Mouse (Mus musculus) neural tube, embryonic 13.5 days (tissue): ENCODE data around the gene Cpa5. TPM values are rescaled to one million over a fixed set of nuclear protein-coding genes. Genes with fewer than 3 reads are reported as not detected.
A peak's percentile ranks its signal among the peaks of the same experiment; 100 is the strongest.

ENCODE experiments used
- ATAC-seq: fragments of 200-750 bp; cut with Nextera tagmentation; 2 replicates; pipeline ENCODE4 v1.8.0; 2017; ENCODE audit warnings: low read depth, mild to moderate bottlenecking, moderate TSS enrichment, moderate library complexity
- H3K27ac ChIP-seq: fragments of 300-500 bp; sonication (generic); replicated peaks from 2 replicates; pipeline ENCODE4 v1.5.1; 2015; ENCODE audit warnings: moderate library complexity, mild to moderate bottlenecking, inconsistent platforms
- H3K27me3 ChIP-seq: fragments of 300-500 bp; sonication (generic); 2 replicates; pipeline ENCODE4 v1.6.1; 2015; ENCODE audit warnings: mild to moderate bottlenecking, inconsistent platforms
- H3K36me3 ChIP-seq: fragments of 300-500 bp; sonication (generic); 2 replicates; pipeline ENCODE4 v1.6.1; 2015; ENCODE audit warnings: mild to moderate bottlenecking, inconsistent platforms
- H3K4me1 ChIP-seq: fragments of 300-500 bp; sonication (generic); replicated peaks from 2 replicates; pipeline ENCODE4 v1.6.1; 2015; ENCODE audit warnings: inconsistent platforms
- H3K4me2 ChIP-seq: fragments of 300-500 bp; sonication (generic); 2 replicates; pipeline ENCODE4 v1.6.1; 2015; ENCODE audit warnings: inconsistent platforms, mild to moderate bottlenecking, moderate library complexity
- H3K4me3 ChIP-seq: fragments of 300-500 bp; sonication (generic); 2 replicates; pipeline ENCODE4 v1.5.1; 2015; ENCODE audit warnings: mild to moderate bottlenecking, inconsistent platforms
- H3K9ac ChIP-seq: fragments of 300-500 bp; sonication (generic); 2 replicates; pipeline ENCODE4 v1.6.1; 2015; ENCODE audit warnings: moderate library complexity, mild to moderate bottlenecking, inconsistent platforms
- H3K9me3 ChIP-seq: fragments of 300-500 bp; sonication (generic); 2 replicates; pipeline ENCODE4 v1.6.1; 2016; ENCODE audit warnings: inconsistent platforms
- WGBS: fragments of 180-500 bp; shearing (Covaris S2); methylation state at CpG from one replicate; pipeline ENCODE4 v1.1.7; 2015; 5-methylcytosine and 5-hydroxymethylcytosine counted together
- polyA plus RNA-seq: library from polyadenylated mRNA; unstranded; fragments of >200 nt; fragmentation: Nextera tagmentation; extraction: Ambion mirVana; gene quantifications from 2 replicates; pipeline ENCODE4 v1.2.1, GENCODE M21; 2015

Gene Cpa5
- not detected in 2 replicates for polyA plus RNA-seq

DNA sequence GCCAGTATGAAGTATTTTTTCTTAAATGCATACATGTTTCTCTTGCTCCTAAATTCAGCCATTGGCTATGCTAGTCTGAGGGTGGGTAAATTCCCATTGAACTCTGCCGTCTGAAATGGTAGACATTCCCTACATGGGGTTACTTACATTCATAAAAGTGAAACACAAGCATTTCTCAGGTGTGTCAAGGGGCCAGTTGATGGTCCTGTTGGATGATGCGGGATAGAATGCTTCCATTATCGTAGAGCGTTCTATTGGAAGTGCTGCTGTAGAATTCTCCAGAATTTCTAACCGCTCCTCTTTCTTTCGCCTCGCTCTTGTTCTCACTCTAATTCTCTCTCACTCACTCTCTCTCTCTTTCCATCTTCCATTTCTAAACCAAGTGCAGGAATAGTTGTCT, at the start of gene Cpa5:
Gene Cpa5, plus strand, starts transcription at position 301 of the 400 bp plus-strand sequence.
- no peaks in the 10 kb centered on the region for H3K27me3 ChIP-seq
- 86% methylated on average over 7 of the region's 7 CpGs for WGBS
- H3K9ac ChIP-seq = no peak within 1 kb of the TSS
- no peaks in the 10 kb centered on the region for H3K9me3 ChIP-seq
- H3K4me3 ChIP-seq = no peak within 1 kb of the TSS
- H3K4me2 ChIP-seq = no peak within 1 kb of the TSS
- H3K4me1 ChIP-seq = peaks cover 18% of the 10 kb centered on the region
- no peak for ATAC-seq
- no peak within 1 kb of the TSS for H3K27ac ChIP-seq
- no peaks in the 10 kb centered on the region for H3K36me3 ChIP-seq

DNA sequence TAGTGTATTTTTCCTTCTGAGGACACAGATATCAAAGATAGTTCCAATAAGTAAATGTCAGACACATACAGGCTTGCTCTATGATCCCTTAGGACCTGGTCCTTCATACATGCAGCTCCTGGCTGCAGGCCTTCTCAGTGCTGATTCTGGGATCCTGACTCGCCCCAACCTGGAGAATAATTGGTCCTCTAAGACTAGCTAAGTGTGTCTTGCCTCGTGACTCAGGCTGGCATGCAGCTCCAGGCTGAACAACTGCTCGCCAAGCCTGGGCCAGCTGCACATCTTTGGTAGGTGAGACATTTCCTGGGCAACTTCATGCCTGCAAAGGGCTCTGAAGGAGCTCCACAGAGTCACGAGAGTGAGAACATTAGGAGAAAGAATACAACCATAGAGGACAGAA, 48.7 kb upstream of the Cpa5 start:
- 82% methylated on average over 4 of the region's 4 CpGs for WGBS
- Histone ChIP-seq H3K9ac (no peak overlapping the region), H3K36me3 (no peaks in the 10 kb centered on the region), H3K27ac (no peak overlapping the region), H3K4me2 (no peak overlapping the region), H3K4me3 (no peak overlapping the region), H3K4me1 (no peaks in the 10 kb centered on the region), H3K9me3 (no peaks in the 10 kb centered on the region), H3K27me3 (no peaks in the 10 kb centered on the region)
- ATAC-seq = no peak

DNA sequence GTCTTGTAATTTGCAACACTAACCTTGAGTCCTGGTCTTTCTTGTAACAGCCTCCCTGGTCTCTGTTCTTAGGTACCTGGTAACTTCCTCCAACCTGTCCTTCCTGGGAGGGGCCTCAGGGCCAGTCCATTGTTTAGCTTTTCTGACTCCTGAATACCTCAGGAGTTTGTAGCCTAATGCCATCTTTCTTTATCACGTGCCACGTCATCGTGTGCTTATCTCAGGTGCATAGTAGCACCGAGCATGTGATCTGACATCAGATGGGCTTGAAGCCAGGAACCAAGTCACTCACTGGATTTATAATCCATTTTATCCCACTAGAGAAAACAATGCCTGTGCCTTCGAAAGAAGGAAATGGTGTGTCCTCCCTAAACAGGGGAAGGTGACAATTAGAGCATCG, 47.2 kb upstream of the Cpa5 start:
- no peaks in the 10 kb centered on the region for H3K27me3 ChIP-seq
- H3K4me2 ChIP-seq = no peak overlapping the region
- no peaks in the 10 kb centered on the region for H3K9me3 ChIP-seq
- no peak overlapping the region for H3K27ac ChIP-seq
- no peak overlapping the region for H3K9ac ChIP-seq
- ATAC-seq = no peak
- H3K4me3 ChIP-seq = no peak overlapping the region
- WGBS = 86% methylated on average over 6 of the region's 6 CpGs
- no peaks in the 10 kb centered on the region for H3K4me1 ChIP-seq
- no peaks in the 10 kb centered on the region for H3K36me3 ChIP-seq

DNA sequence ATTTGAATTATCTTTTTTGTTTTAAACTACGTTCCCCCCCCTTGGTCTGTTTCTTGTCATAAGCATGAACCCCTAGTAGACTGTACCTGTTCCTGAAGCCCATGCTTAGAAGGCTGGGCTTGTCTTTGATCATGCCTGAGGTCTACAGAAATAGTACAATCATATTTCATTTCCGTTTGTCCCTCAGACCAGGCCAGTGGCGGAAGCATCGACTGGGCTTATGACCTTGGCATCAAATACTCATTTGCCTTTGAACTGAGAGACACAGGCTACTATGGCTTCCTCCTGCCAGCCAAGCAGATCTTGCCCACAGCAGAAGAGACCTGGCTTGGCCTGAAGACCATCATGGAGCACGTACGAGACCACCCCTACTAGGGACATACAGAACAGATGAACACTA, 46.8 kb upstream of the Cpa5 start:
- 90% methylated on average over 6 of the region's 6 CpGs for WGBS
- no peak overlapping the region for H3K27ac ChIP-seq
- no peak for ATAC-seq

DNA sequence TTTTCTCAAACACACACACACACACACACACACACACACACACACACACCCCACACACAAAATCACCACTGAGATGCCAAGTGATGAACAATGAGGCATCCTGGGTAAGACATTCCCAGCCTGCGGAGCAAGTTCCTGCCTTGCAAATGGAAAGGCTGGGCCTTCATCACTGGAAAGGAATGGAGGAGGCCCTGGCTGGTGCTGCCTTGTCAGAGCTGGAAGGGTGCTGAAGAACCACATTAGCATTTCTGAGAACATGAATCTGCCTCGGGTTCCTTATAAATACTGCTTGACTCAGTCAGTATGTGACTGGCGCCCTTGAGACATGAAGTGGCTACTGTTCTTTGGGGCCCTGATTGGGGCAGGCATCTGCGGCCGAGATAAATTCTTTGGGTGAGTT, 42.7 kb upstream of the Cpa5 start, which contains the start of gene Cpa4:
Gene Cpa4, plus strand, starts transcription at position 301 of the 400 bp plus-strand sequence.
- no peaks in the 10 kb centered on the region for H3K27me3 ChIP-seq
- peaks cover 12% of the 10 kb centered on the region for H3K4me1 ChIP-seq
- H3K4me3 ChIP-seq = no peak within 1 kb of the TSS
- no peaks in the 10 kb centered on the region for H3K9me3 ChIP-seq
- H3K36me3 ChIP-seq = no peaks in the 10 kb centered on the region
- ATAC-seq = no peak
- H3K27ac ChIP-seq = 0 out of 2 replicates have a peak within 1 kb of the TSS, but pooled peaks have one; percentile 42
- no peak within 1 kb of the TSS for H3K4me2 ChIP-seq
- WGBS = 77% methylated on average over 5 of the region's 5 CpGs
- no peak within 1 kb of the TSS for H3K9ac ChIP-seq

More for the DNA sequence above, 46.8 kb upstream of the Cpa5 start:
- Histone ChIP-seq H3K4me3 (no peak overlapping the region), H3K4me2 (no peak overlapping the region), H3K9me3 (no peaks in the 10 kb centered on the region), H3K4me1 (no peaks in the 10 kb centered on the region), H3K27me3 (no peaks in the 10 kb centered on the region), H3K9ac (no peak overlapping the region), H3K36me3 (no peaks in the 10 kb centered on the region)

GRCm38 (mm10) chr6:30569331-30569730, 41.5 kb upstream of the Cpa5 start:
- Histone ChIP-seq H3K4me2 (no peak overlapping the region), H3K27ac (peak overlapping the region; percentile 42; the same call in 1 of the 2 replicates), H3K9ac (no peak overlapping the region), H3K4me3 (no peak overlapping the region), H3K4me1 (peaks cover 20% of the 10 kb centered on the region), H3K27me3 (0 out of 2 replicates have a peak, but pooled peaks cover 4% of the 10 kb centered on the region), H3K36me3 (no peaks in the 10 kb centered on the region), H3K9me3 (no peaks in the 10 kb centered on the region)
- no peak for ATAC-seq
- 78% methylated on average over 10 of the region's 10 CpGs for WGBS

GRCm38 (mm10) chr6:30570012-30570411, 40.8 kb upstream of the Cpa5 start:
- H3K9ac ChIP-seq = no peak overlapping the region
- H3K9me3 ChIP-seq = no peaks in the 10 kb centered on the region
- no peak for ATAC-seq
- H3K4me3 ChIP-seq = no peak overlapping the region
- 0 out of 2 replicates have a peak, but pooled peaks cover 4% of the 10 kb centered on the region for H3K27me3 ChIP-seq
- H3K36me3 ChIP-seq = no peaks in the 10 kb centered on the region
- H3K4me1 ChIP-seq = peaks cover 25% of the 10 kb centered on the region
- 93% methylated on average over 5 of the region's 5 CpGs for WGBS
- no peak overlapping the region for H3K4me2 ChIP-seq
- no peak overlapping the region for H3K27ac ChIP-seq

- Histone ChIP-seq H3K4me3 (no peak overlapping the region), H3K27me3 (0 out of 2 replicates have a peak, but pooled peaks cover 4% of the 10 kb centered on the region), H3K9ac (no peak overlapping the region), H3K4me1 (peaks cover 32% of the 10 kb centered on the region), H3K9me3 (no peaks in the 10 kb centered on the region), H3K4me2 (peak overlapping the region; percentile 9; the same call in 1 of the 2 replicates), H3K36me3 (no peaks in the 10 kb centered on the region), H3K27ac (peak overlapping the region; percentile 46)
- 27% methylated on average over 20 of the region's 20 CpGs for WGBS
- peak; percentile 93 for ATAC-seq
Measured at GRCm38 (mm10) chr6:30572456-30573311, 38.1 kb upstream of the Cpa5 start.

GRCm38 (mm10) chr6:30573380-30573779, 37.4 kb upstream of the Cpa5 start:
- Histone ChIP-seq H3K4me3 (no peak overlapping the region), H3K9ac (no peak overlapping the region), H3K4me1 (peaks cover 32% of the 10 kb centered on the region), H3K36me3 (no peaks in the 10 kb centered on the region), H3K4me2 (no peak overlapping the region), H3K27me3 (0 out of 2 replicates have a peak, but pooled peaks cover 4% of the 10 kb centered on the region), H3K27ac (peak overlapping the region; percentile 46), H3K9me3 (no peaks in the 10 kb centered on the region)
- WGBS = 56% methylated on average over 5 of the region's 5 CpGs
- no peak for ATAC-seq

DNA sequence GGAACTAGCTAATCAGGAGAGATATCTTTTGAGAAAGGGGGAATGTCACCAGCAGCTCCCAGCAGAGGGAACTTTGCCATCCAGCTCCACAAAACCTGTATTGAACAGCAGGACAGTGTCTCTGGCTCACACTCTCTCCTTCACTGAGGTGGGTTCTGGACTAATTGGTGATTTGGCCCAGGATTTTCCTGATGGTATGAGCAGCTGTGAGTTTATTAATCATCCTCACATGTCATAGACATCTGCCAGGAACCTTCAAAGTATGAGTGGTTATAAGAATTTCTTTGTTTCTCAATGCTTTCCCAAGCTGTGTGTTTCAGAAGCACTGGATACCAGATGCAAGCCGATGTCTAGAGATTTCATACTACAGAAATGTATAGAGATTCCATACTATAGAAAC, 35.9 kb upstream of the Cpa5 start:
- 0 out of 2 replicates have a peak, but pooled peaks cover 4% of the 10 kb centered on the region for H3K27me3 ChIP-seq
- H3K4me2 ChIP-seq = no peak overlapping the region
- no peak overlapping the region for H3K27ac ChIP-seq
- H3K4me1 ChIP-seq = peaks cover 33% of the 10 kb centered on the region
- H3K4me3 ChIP-seq = no peak overlapping the region
- no peak overlapping the region for H3K9ac ChIP-seq
- ATAC-seq = no peak
- 84% methylated on average over 1 of the region's 1 CpGs for WGBS
- no peaks in the 10 kb centered on the region for H3K36me3 ChIP-seq
- no peaks in the 10 kb centered on the region for H3K9me3 ChIP-seq

GRCm38 (mm10) chr6:30576477-30577203, 34.2 kb upstream of the Cpa5 start:
- Histone ChIP-seq H3K4me2 (no peak overlapping the region), H3K4me3 (no peak overlapping the region), H3K27me3 (0 out of 2 replicates have a peak, but pooled peaks cover 4% of the 10 kb centered on the region), H3K9ac (no peak overlapping the region), H3K36me3 (no peaks in the 10 kb centered on the region), H3K9me3 (no peaks in the 10 kb centered on the region), H3K27ac (no peak overlapping the region; the same call in 1 of the 2 replicates), H3K4me1 (peaks cover 50% of the 10 kb centered on the region)
- no peak for ATAC-seq
- WGBS = 78% methylated on average over 17 of the region's 17 CpGs
